Mouse (Mus musculus): ENCODE measurements around the gene Taco1. TPM values are rescaled to one million over a fixed set of nuclear protein-coding genes. Genes with fewer than 3 reads are reported as not detected.

Taco1 gene
- polyA plus RNA-seq (2015; fragmentation: Nextera tagmentation; extraction: Ambion mirVana), result 7.6 and 8.1 TPM in 2 replicates

GRCm38 (mm10) chr11:106065923-106066571, at the start of gene Taco1:
TSS of gene Taco1 (plus strand) at chr11:106066061.
- Histone ChIP-seq H3K4me2 (replicated peaks; ENCODE audit: low read depth) (peak within 1 kb of the TSS; percentile 69), H3K36me3 (ENCODE audit: control insufficient read depth, insufficient read depth, low read length) (no peaks in the 10 kb centered on the region), H3K27ac (replicated peaks) (peak within 1 kb of the TSS; percentile 98), H3K9ac (ENCODE audit: low read length) (peak within 1 kb of the TSS; percentile 87), H3K9me3 (ENCODE audit: control insufficient read depth, low read length) (no peaks in the 10 kb centered on the region), H3K4me3 (ENCODE audit: low read depth, low read length) (peak within 1 kb of the TSS; percentile 82), H3K27me3 (ENCODE audit: control insufficient read depth, insufficient read depth, low read length) (no peaks in the 10 kb centered on the region), H3K4me1 (replicated peaks; ENCODE audit: control insufficient read depth, insufficient read depth) (no peaks in the 10 kb centered on the region)
- DNase-seq (ENCODE audit: low spot score), result peak; percentile 98
- peak; percentile 51 for TF ChIP-seq CTCF (IDR thresholded peaks at IDR 0.05; ENCODE audit: low read depth)
- no peak for TF ChIP-seq EP300 (optimal IDR thresholded peaks at IDR 0.05)
- peak; percentile 97 for ATAC-seq (ENCODE audit: low FRiP score, low TSS enrichment)
- WGBS, result under 1% methylated on average over 49 of the region's 49 CpGs

DNA sequence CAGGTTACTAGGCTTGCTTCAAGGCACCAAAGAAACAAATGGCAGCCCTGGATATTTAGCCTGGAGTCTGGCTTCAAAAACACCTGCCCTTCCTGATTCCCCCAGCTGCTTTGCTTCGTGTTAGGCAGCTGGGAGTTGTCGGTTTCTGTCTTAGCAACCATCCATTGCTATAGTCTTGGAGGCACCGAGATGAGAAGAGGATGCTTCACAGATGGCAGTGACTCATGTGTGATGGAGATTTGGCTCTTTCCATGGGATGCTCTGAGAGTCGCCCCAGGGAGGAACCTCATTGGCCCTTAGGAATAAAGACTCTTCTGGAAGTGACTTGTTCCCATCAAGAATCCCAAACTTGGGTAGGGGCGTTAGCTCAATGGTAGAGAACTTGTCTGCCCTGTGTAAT, 49.4 kb upstream of the Taco1 start:
- no peak overlapping the region for H3K4me2 ChIP-seq (replicated peaks; ENCODE audit: low read depth)
- no peaks in the 10 kb centered on the region for H3K9me3 ChIP-seq (ENCODE audit: control insufficient read depth, low read length)
- no peaks in the 10 kb centered on the region for H3K27me3 ChIP-seq (ENCODE audit: control insufficient read depth, insufficient read depth, low read length)
- TF ChIP-seq CTCF (IDR thresholded peaks at IDR 0.05; ENCODE audit: low read depth) (no peak), EP300 (optimal IDR thresholded peaks at IDR 0.05) (no peak)
- no peak for DNase-seq (ENCODE audit: low spot score)
- ATAC-seq (ENCODE audit: low FRiP score, low TSS enrichment), result no peak
- no peak overlapping the region for H3K27ac ChIP-seq (replicated peaks)
- H3K36me3 ChIP-seq (ENCODE audit: control insufficient read depth, insufficient read depth, low read length), result no peaks in the 10 kb centered on the region
- no peak overlapping the region for H3K9ac ChIP-seq (ENCODE audit: low read length)
- WGBS, result 58% methylated on average over 5 of the region's 5 CpGs
- H3K4me3 ChIP-seq (ENCODE audit: low read depth, low read length), result no peak overlapping the region
- peaks cover 4% of the 10 kb centered on the region; the same call in 1 of the 2 replicates for H3K4me1 ChIP-seq (replicated peaks; ENCODE audit: control insufficient read depth, insufficient read depth)

- TF ChIP-seq CTCF (IDR thresholded peaks at IDR 0.05; ENCODE audit: low read depth) (no peak), EP300 (optimal IDR thresholded peaks at IDR 0.05) (no peak)
- H3K27ac ChIP-seq (replicated peaks), result no peak overlapping the region
- H3K4me2 ChIP-seq (replicated peaks; ENCODE audit: low read depth), result peak overlapping the region; percentile 42
- peak overlapping the region; percentile 17 for H3K4me3 ChIP-seq (ENCODE audit: low read depth, low read length)
- under 1% methylated on average over 50 of the region's 50 CpGs for WGBS
- H3K4me1 ChIP-seq (replicated peaks; ENCODE audit: control insufficient read depth, insufficient read depth), result peaks cover 4% of the 10 kb centered on the region; the same call in 1 of the 2 replicates
- no peaks in the 10 kb centered on the region for H3K36me3 ChIP-seq (ENCODE audit: control insufficient read depth, insufficient read depth, low read length)
- ATAC-seq (ENCODE audit: low FRiP score, low TSS enrichment) (no peak), DNase-seq (ENCODE audit: low spot score) (peak; percentile 48)
- H3K9me3 ChIP-seq (ENCODE audit: control insufficient read depth, low read length), result no peaks in the 10 kb centered on the region
- H3K9ac ChIP-seq (ENCODE audit: low read length), result no peak overlapping the region; the same call in 1 of the 2 replicates
- no peaks in the 10 kb centered on the region for H3K27me3 ChIP-seq (ENCODE audit: control insufficient read depth, insufficient read depth, low read length)
Measured at GRCm38 (mm10) chr11:106020051-106020763, 45.7 kb upstream of the Taco1 start.

DNA sequence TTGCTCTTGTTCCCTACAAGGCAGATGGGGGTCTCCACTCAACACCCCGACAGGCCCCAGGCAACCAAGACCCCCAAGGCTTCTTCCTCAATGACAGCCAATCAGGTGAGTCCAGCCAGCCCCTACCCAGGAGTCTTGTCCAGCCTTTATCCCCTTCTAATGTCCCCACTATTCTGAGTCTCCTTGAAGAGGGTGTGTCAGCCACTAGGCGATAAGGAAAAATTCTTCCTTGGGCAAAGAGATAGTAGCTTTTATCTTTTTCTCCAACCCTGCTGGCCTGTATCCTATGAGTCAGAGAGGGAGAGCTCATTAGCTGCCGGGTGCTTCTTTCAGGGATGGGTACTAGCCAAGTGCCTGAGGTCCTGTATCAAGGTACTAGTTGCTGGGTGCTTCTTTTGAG, 40.1 kb upstream of the Taco1 start:
- TF ChIP-seq EP300 (optimal IDR thresholded peaks at IDR 0.05) (no peak), CTCF (IDR thresholded peaks at IDR 0.05; ENCODE audit: low read depth) (no peak)

DNA sequence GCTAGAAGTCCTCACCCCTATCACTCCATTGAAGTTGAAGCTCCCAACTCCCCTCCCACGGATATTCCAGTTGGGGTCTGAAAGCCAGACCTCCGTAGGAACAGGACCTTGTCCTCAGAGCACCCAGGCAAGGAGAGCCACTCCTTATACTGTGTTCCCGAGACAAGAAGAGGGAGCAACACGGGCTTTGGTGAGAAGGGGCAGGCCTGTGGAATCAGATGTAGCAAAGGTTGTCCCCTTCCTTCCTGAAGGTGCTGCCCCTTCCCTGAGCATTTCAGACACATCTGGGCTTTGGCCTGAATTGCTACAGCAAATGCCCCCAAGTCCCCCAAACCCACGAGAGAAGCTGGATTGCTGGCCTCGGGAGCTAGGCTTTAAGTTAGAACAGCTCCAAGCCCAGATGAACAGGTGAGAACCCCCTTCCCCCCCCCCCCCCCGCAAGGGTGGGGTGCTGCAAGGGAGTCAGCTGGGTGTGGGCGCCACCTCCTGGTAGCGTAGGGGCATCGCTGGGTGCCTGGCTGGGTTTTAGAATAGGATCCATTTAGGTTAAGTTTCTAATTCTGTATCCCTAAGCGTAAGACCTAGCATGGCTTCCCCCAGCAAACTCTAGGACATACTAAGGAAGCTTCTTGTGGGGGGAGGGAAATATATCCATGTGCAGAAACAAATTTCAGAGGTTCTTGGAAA, 39.3 kb upstream of the Taco1 start:
- ATAC-seq (ENCODE audit: low FRiP score, low TSS enrichment) (peak; percentile 60), DNase-seq (ENCODE audit: low spot score) (peak; percentile 77)
- TF ChIP-seq CTCF (IDR thresholded peaks at IDR 0.05; ENCODE audit: low read depth), result peak; percentile 89
- TF ChIP-seq EP300 (optimal IDR thresholded peaks at IDR 0.05), result no peak
- Histone ChIP-seq H3K4me3 (ENCODE audit: low read depth, low read length) (no peak overlapping the region), H3K4me2 (replicated peaks; ENCODE audit: low read depth) (no peak overlapping the region), H3K27ac (replicated peaks) (no peak overlapping the region), H3K9me3 (ENCODE audit: control insufficient read depth, low read length) (no peaks in the 10 kb centered on the region), H3K9ac (ENCODE audit: low read length) (no peak overlapping the region), H3K36me3 (ENCODE audit: control insufficient read depth, insufficient read depth, low read length) (no peaks in the 10 kb centered on the region), H3K27me3 (ENCODE audit: control insufficient read depth, insufficient read depth, low read length) (no peaks in the 10 kb centered on the region), H3K4me1 (replicated peaks; ENCODE audit: control insufficient read depth, insufficient read depth) (no peaks in the 10 kb centered on the region)
- 33% methylated on average over 10 of the region's 11 CpGs for WGBS

More for the DNA sequence above, 40.1 kb upstream of the Taco1 start:
- no peak overlapping the region for H3K4me3 ChIP-seq (ENCODE audit: low read depth, low read length)
- no peak overlapping the region for H3K27ac ChIP-seq (replicated peaks)
- H3K4me1 ChIP-seq (replicated peaks; ENCODE audit: control insufficient read depth, insufficient read depth), result no peaks in the 10 kb centered on the region
- H3K9ac ChIP-seq (ENCODE audit: low read length), result no peak overlapping the region
- no peak for DNase-seq (ENCODE audit: low spot score)
- 68% methylated on average over 3 of the region's 3 CpGs for WGBS
- H3K27me3 ChIP-seq (ENCODE audit: control insufficient read depth, insufficient read depth, low read length), result no peaks in the 10 kb centered on the region
- H3K36me3 ChIP-seq (ENCODE audit: control insufficient read depth, insufficient read depth, low read length), result no peaks in the 10 kb centered on the region
- no peaks in the 10 kb centered on the region for H3K9me3 ChIP-seq (ENCODE audit: control insufficient read depth, low read length)
- no peak overlapping the region for H3K4me2 ChIP-seq (replicated peaks; ENCODE audit: low read depth)
- ATAC-seq (ENCODE audit: low FRiP score, low TSS enrichment), result no peak
